Mouse (Mus musculus) megakaryocyte, embryonic 14.5 days (primary cell): ENCODE results near the gene Gm49450.
A peak's percentile ranks its signal among the peaks of the same experiment; 100 is the strongest.

Experiments
- FLI1 ChIP-seq: IDR thresholded peaks from 2 replicates; pipeline ENCODE4 v1.6.1; 2012; ENCODE audit warnings: low read length, inconsistent platforms, mixed read lengths
- GATA1 ChIP-seq: IDR thresholded peaks from 3 replicates; pipeline ENCODE4 v1.6.1; 2012; ENCODE audit warnings: mixed read lengths, low read length, inconsistent platforms, borderline replicate concordance

- TF ChIP-seq GATA1 (no peak), FLI1 (peak; percentile 66; the same call in 1 of the 2 replicates)
Observed at GRCm38 (mm10) chr15:98933833-98934216, 19.5 kb downstream of the Gm49450 start.
